Mouse (Mus musculus) liver, embryonic 14.5 days (tissue): ENCODE measurements around the gene Isoc2a.

ENCODE experiments used
- CTCF ChIP-seq: IDR thresholded peaks from 2 replicates; pipeline ENCODE4 v1.5.1; 2016; ENCODE audit warnings: antibody characterized with exemption, low read depth, control low read depth
- EP300 ChIP-seq: IDR thresholded peaks from 2 replicates; pipeline ENCODE4 v1.6.1; 2016; ENCODE audit warnings: antibody characterized with exemption, low read depth

GRCm38 (mm10) chr7:4928323-4928722 lies 51.4 kb downstream of the Isoc2a start:
- TF ChIP-seq CTCF (no peak), EP300 (no peak)
